Mouse (Mus musculus) kidney, postnatal 14 days (tissue): ENCODE measurements around the gene Gm7682.
"Not testable (repeated sequence)": the region's sequence is repeated elsewhere in the genome, so short reads cannot be mapped to it uniquely, and the experiment has no call there.

Experiments
- DNase-seq: peaks from one replicate; pipeline ENCODE4 v3.0.0; 2022; ENCODE audit warnings: mixed read lengths

Gm7682 gene

DNA sequence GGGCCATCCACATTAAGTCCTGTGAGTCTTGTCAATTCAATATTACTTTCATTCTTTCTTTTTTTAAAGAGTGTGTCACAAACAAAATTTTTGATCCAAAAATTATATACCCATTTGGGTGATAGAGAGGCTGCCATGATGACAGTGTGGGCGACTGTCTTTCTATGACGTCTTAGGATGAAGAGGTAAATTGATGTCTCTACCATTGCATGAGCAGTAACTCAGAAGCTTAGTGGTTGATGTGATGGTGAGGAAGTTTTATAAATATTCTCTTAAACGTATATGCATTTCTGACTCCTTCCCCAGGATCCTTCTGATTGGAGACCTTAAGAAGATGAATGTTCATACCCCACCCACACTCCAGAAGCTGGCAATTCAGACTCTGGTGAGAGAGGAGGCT lies at the start of gene Gm7682:
Gene Gm7682 (plus strand): TSS at position 301 of the 400 bp plus-strand sequence.
- not testable (repeated sequence) for DNase-seq
